Mouse (Mus musculus): ENCODE results near the gene Fcmr.

- no peak for TF ChIP-seq GATA1 (IDR thresholded peaks at IDR 0.05; ENCODE audit: borderline replicate concordance, low read length)
- TF ChIP-seq FLI1 (IDR thresholded peaks at IDR 0.05; ENCODE audit: low read length) = no peak
These were observed 44.4 kb upstream of the Fcmr start for GRCm38 (mm10) chr1:130821149-130821471.

Measured in megakaryocyte, embryonic 14.5 days (primary cell).